In the genomic region with DNA sequence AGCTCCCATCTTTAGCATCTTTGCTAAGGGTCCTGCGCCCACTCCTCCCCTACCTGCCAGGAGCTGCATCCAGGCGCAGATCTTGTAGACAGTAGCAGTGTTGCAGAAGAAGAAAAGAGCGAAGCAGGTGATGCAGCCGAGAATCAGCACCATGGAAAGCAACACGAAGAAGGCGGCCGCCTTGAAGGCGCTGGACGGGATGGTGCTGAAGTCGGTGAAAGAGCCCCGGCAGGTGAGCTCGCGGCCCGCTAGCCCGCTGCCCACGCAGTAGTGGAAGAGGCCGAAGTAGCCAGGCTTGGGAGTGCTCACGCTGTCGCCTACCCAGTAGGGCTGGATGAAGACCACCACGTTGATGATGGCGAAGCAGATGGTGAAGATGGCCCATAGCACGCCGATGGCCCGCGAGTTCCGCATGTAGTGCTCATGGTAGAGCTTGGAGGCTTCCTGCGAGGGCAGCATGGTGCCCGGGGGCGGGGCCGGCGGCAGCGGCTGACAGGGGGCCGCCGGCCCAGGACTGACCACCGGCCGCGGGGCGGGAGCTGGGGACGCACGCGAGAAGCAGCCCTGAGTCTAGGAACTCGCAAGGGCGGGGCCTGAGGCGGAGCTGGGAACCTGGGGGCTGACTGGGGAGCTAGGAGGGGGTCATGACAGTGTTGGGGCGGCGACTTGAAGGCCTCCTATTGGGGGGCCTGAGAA, we compare ENCODE assay signal across 8 mouse cellular contexts. TPM values are rescaled to one million over a fixed set of nuclear protein-coding genes. Genes with fewer than 3 reads are reported as not detected.
DNase-seq lines count a peak whose midpoint lies in the region; ATAC-seq lines count a peak whose summit lies in the region.

No protein-coding gene starts in this region.

- WGBS in embryonic facial prominence, embryonic 10.5 days, result 2% methylated on average over 46 of the region's 46 CpGs
- 2% methylated on average over 44 of the region's 46 CpGs for WGBS in hindbrain, embryonic 15.5 days
- whole genome bisulfite sequencing in lung, embryonic 15.5 days, result 4% methylated on average over 46 of the region's 46 CpGs

- peak; percentile 52 for ATAC-seq in hindbrain, embryonic 15.5 days (ENCODE audit: low FRiP score, low read depth)
- ATAC-seq in lung, embryonic 15.5 days (ENCODE audit: borderline replicate concordance, extremely low read depth, low FRiP score, low TSS enrichment), result no peak

- peak; percentile 16 to 33 for DNase-seq in left cerebral cortex, adult 18-20 months (ENCODE audit: low spot score in 2 of 2)
- DNase-seq in left cerebral cortex, adult 11 months (ENCODE audit: low spot score), result no peak
- peak; percentile 70 for DNase-seq in adrenal gland, postnatal 14 days
- DNase-seq in embryonic facial prominence, embryonic 10.5 days (ENCODE audit: low spot score), result peak; percentile 79
- DNase-seq in retina, postnatal 1 day, result peak; percentile 74
- no peak for DNase-seq in layer of hippocampus, postnatal 25 days (ENCODE audit: extremely low spot score in 1 of 2, low spot score in 1 of 2)

- H3K4me3 ChIP-seq in embryonic facial prominence, embryonic 10.5 days, result peak overlapping the region; percentile 74
- H3K4me3 ChIP-seq in hindbrain, embryonic 15.5 days, result peak overlapping the region; percentile 77
- H3K4me3 ChIP-seq in lung, embryonic 15.5 days, result peak overlapping the region; percentile 8; the same call in 1 of the 2 replicates

- peaks cover 59% of the 10 kb centered on the region for H3K27me3 ChIP-seq in embryonic facial prominence, embryonic 10.5 days (replicated peaks; ENCODE audit: low read depth, poor library complexity, severe bottlenecking)
- H3K27me3 ChIP-seq in hindbrain, embryonic 15.5 days, result no peaks in the 10 kb centered on the region
- peaks cover 42% of the 10 kb centered on the region for H3K27me3 ChIP-seq in lung, embryonic 15.5 days

- H3K27ac ChIP-seq in embryonic facial prominence, embryonic 10.5 days (replicated peaks), result no peak overlapping the region
- H3K27ac ChIP-seq in hindbrain, embryonic 15.5 days (replicated peaks), result peak overlapping the region; percentile 40
- H3K27ac ChIP-seq in lung, embryonic 15.5 days, result no peak overlapping the region

- H3K4me1 ChIP-seq in embryonic facial prominence, embryonic 10.5 days, result peaks cover 20% of the 10 kb centered on the region
- H3K4me1 ChIP-seq in hindbrain, embryonic 15.5 days (replicated peaks), result peaks cover 38% of the 10 kb centered on the region
- H3K4me1 ChIP-seq in lung, embryonic 15.5 days, result peaks cover 15% of the 10 kb centered on the region

- H3K9me3 ChIP-seq in embryonic facial prominence, embryonic 10.5 days, result no peaks in the 10 kb centered on the region
- H3K9me3 ChIP-seq in hindbrain, embryonic 15.5 days, result no peaks in the 10 kb centered on the region
- no peaks in the 10 kb centered on the region for H3K9me3 ChIP-seq in lung, embryonic 15.5 days

- H3K36me3 ChIP-seq in embryonic facial prominence, embryonic 10.5 days (replicated peaks), result no peaks in the 10 kb centered on the region
- H3K36me3 ChIP-seq in hindbrain, embryonic 15.5 days, result no peaks in the 10 kb centered on the region; the same call in 1 of the 2 replicates
- no peaks in the 10 kb centered on the region for H3K36me3 ChIP-seq in lung, embryonic 15.5 days

- peak overlapping the region; percentile 86 for H3K9ac ChIP-seq in hindbrain, embryonic 15.5 days
- no peak overlapping the region for H3K9ac ChIP-seq in lung, embryonic 15.5 days

- peak overlapping the region; percentile 74 for H3K4me2 ChIP-seq in hindbrain, embryonic 15.5 days
- peak overlapping the region; percentile 82 for H3K4me2 ChIP-seq in lung, embryonic 15.5 days

RNA-seq across cellular contexts. Expression of a gene that starts 1.3 kb away (rescaled TPM):
- 10 to 100 TPM; 70.8 to 71.8 TPM for total RNA-seq in left cerebral cortex, adult 18-20 months (2021)
- total RNA-seq in adrenal gland, postnatal 14 days (2021), result 4.1 and 4.2 TPM in 2 replicates
- 4.7 and 5.0 TPM in 2 replicates for polyA plus RNA-seq in embryonic facial prominence, embryonic 10.5 days (2016; fragmentation: Nextera tagmentation; extraction: Ambion mirVana)
- 61.5 and 66.2 TPM in 2 replicates for polyA plus RNA-seq in hindbrain, embryonic 15.5 days (2015; fragmentation: Nextera tagmentation; extraction: Ambion mirVana)
- polyA plus RNA-seq in lung, embryonic 15.5 days (2015; fragmentation: Nextera tagmentation; extraction: Ambion mirVana), result 0.87 and 1.1 TPM in 2 replicates
- 10 to 100 TPM; 73.2 to 84.9 TPM for total RNA-seq in layer of hippocampus, postnatal 25 days (2021)

RNA-seq across cellular contexts. Expression of a gene that starts 43.7 kb away (rescaled TPM):
- 10 to 100 TPM; 13.8 to 18.4 TPM for total RNA-seq in left cerebral cortex, adult 18-20 months (2021)
- 30.3 and 43.4 TPM in 2 replicates for total RNA-seq in adrenal gland, postnatal 14 days (2021)
- 44.0 and 46.9 TPM in 2 replicates for polyA plus RNA-seq in embryonic facial prominence, embryonic 10.5 days (2016; fragmentation: Nextera tagmentation; extraction: Ambion mirVana)
- polyA plus RNA-seq in hindbrain, embryonic 15.5 days (2015; fragmentation: Nextera tagmentation; extraction: Ambion mirVana), result 35.7 and 41.0 TPM in 2 replicates
- polyA plus RNA-seq in lung, embryonic 15.5 days (2015; fragmentation: Nextera tagmentation; extraction: Ambion mirVana), result 43.8 and 46.1 TPM in 2 replicates
- 10 to 100 TPM; 15.7 to 17.3 TPM for total RNA-seq in layer of hippocampus, postnatal 25 days (2021)

Comparison
In these comparisons a context has a peak if more than half of its experiments do, and no peak if none do; other contexts are left out.
1. DNase-seq: peak in left cerebral cortex, adult 18-20 months (2 of 2), adrenal gland, postnatal 14 days (single experiment), embryonic facial prominence, embryonic 10.5 days (single experiment) and retina, postnatal 1 day (single experiment); none in left cerebral cortex, adult 11 months (single experiment) and layer of hippocampus, postnatal 25 days (0 of 2).
2. H3K4me3 ChIP-seq: peak in every context shown above with its lines; median percentile 77 in hindbrain, embryonic 15.5 days; 74 in embryonic facial prominence, embryonic 10.5 days; 8 in lung, embryonic 15.5 days.
3. RNA of a gene that starts 1.3 kb away (total RNA-seq): 73.2 to 84.9 TPM in layer of hippocampus, postnatal 25 days and 70.8 to 71.8 TPM in left cerebral cortex, adult 18-20 months; 4.1 to 4.2 TPM in adrenal gland, postnatal 14 days; every median in the first group is over 10 times any median in the second.